Mouse (Mus musculus) stomach, postnatal 0 days (tissue): ENCODE data around the gene Slc16a5.

ENCODE experiments used
- CTCF ChIP-seq: IDR thresholded peaks from 2 replicates; pipeline ENCODE4 v1.5.1; 2016; ENCODE audit warnings: antibody characterized with exemption, low read depth, mild to moderate bottlenecking, moderate library complexity
- EP300 ChIP-seq: optimal IDR thresholded peaks from 2 replicates; pipeline ENCODE3; 2016; ENCODE audit warnings: antibody characterized with exemption

- TF ChIP-seq CTCF (peak; percentile 48), EP300 (no peak)
Observed at GRCm38 (mm10) chr11:115439906-115440595, 22.2 kb upstream of the Slc16a5 start, which contains the start of gene Trim80.
